Mouse (Mus musculus): Measurements from ENCODE around the gene Gm9887. TPM values are rescaled to one million over a fixed set of nuclear protein-coding genes. Genes with fewer than 3 reads are reported as not detected.

The Gm9887 gene
- polyA plus RNA-seq, 1 experiment from 2014 or later: 0.62 TPM

- no peak for ATAC-seq
- Histone ChIP-seq H3K4me1 (replicated peaks; ENCODE audit: control insufficient read depth, insufficient read depth, low read length) (0 out of 2 replicates have a peak, but pooled peaks cover 2% of the 10 kb centered on the region), H3K9me3 (ENCODE audit: control insufficient read depth, low read length) (no peaks in the 10 kb centered on the region), H3K27ac (ENCODE audit: low read length) (no peak overlapping the region), H3K27me3 (replicated peaks; ENCODE audit: control insufficient read depth, insufficient read depth, low read length) (no peaks in the 10 kb centered on the region), H3K4me2 (ENCODE audit: low read length) (no peak overlapping the region), H3K9ac (replicated peaks; ENCODE audit: low read depth, low read length) (no peak overlapping the region), H3K36me3 (ENCODE audit: control insufficient read depth, insufficient read depth) (no peaks in the 10 kb centered on the region), H3K4me3 (replicated peaks; ENCODE audit: low read length) (no peak overlapping the region)
- WGBS: 83% methylated on average over 3 of the region's 3 CpGs
Measured at GRCm38 (mm10) chr12:69413303-69413702, 41.0 kb upstream of the Gm9887 start.

DNA sequence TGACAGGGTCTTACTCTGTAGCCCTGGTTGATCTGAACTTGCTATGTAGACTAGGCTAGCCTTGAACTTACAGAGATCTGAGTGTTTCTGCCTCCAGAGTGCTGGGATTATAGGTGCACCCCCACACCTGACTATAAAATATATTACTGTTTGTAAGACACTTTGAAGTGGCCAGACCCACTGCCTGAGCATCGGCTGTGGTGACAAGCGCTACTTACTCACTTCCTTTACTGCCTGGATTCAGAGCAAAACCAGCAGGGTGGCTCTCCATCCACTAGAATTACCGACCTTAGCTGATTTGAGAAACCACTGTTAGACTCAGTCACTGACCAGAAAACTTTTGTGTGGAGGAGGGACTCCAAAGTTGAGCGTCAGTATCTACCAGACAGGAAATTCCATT, 39.7 kb upstream of the Gm9887 start:
- no peak overlapping the region for H3K4me2 ChIP-seq (ENCODE audit: low read length)
- no peaks in the 10 kb centered on the region for H3K27me3 ChIP-seq (replicated peaks; ENCODE audit: control insufficient read depth, insufficient read depth, low read length)
- no peak overlapping the region for H3K4me3 ChIP-seq (replicated peaks; ENCODE audit: low read length)
- H3K27ac ChIP-seq (ENCODE audit: low read length): no peak overlapping the region
- no peaks in the 10 kb centered on the region for H3K9me3 ChIP-seq (ENCODE audit: control insufficient read depth, low read length)
- 71% methylated on average over 4 of the region's 4 CpGs for WGBS
- ATAC-seq: no peak
- no peaks in the 10 kb centered on the region for H3K36me3 ChIP-seq (ENCODE audit: control insufficient read depth, insufficient read depth)
- H3K9ac ChIP-seq (replicated peaks; ENCODE audit: low read depth, low read length): no peak overlapping the region
- H3K4me1 ChIP-seq (replicated peaks; ENCODE audit: control insufficient read depth, insufficient read depth, low read length): no peaks in the 10 kb centered on the region

- no peak overlapping the region for H3K27ac ChIP-seq (ENCODE audit: low read length)
- ATAC-seq: no peak
- no peak overlapping the region for H3K9ac ChIP-seq (replicated peaks; ENCODE audit: low read depth, low read length)
- no peaks in the 10 kb centered on the region for H3K4me1 ChIP-seq (replicated peaks; ENCODE audit: control insufficient read depth, insufficient read depth, low read length)
- no peaks in the 10 kb centered on the region for H3K27me3 ChIP-seq (replicated peaks; ENCODE audit: control insufficient read depth, insufficient read depth, low read length)
- no peaks in the 10 kb centered on the region for H3K36me3 ChIP-seq (ENCODE audit: control insufficient read depth, insufficient read depth)
- no peak overlapping the region for H3K4me3 ChIP-seq (replicated peaks; ENCODE audit: low read length)
- no peak overlapping the region for H3K4me2 ChIP-seq (ENCODE audit: low read length)
- 80% methylated on average over 5 of the region's 5 CpGs for WGBS
- no peaks in the 10 kb centered on the region for H3K9me3 ChIP-seq (ENCODE audit: control insufficient read depth, low read length)
Measured at GRCm38 (mm10) chr12:69410767-69411166, 38.5 kb upstream of the Gm9887 start.

DNA sequence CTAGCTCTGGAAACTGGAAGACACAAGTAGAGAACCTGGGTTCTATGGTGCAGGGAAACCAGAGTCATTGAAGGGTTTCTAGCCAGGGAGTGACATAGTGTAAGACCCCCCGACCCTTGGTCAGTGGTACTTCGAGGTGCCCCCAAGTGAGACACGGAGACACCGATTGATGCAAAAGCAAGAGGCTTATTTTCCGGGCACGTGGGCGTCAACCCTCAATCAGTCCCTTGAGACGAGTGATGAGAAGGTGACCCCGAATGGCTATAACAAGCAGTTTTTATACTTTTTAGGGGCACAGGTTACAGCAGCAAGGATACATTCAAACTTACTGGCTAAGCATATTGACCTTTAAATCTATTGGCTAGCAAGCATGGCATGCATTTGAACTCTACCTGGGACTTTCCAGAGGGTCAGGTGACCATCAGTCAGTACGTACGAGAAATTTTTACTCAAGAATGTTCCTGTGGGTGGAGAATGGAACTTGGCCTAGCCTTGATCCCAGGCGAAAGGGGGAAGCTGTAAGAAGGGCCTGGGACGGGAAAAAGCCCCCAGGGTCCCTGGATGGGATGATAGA, 30.4 kb upstream of the Gm9887 start:
- no peak overlapping the region for H3K9ac ChIP-seq (replicated peaks; ENCODE audit: low read depth, low read length)
- no peak overlapping the region for H3K4me2 ChIP-seq (ENCODE audit: low read length)
- ATAC-seq: no peak
- 89% methylated on average over 13 of the region's 13 CpGs for WGBS
- H3K27ac ChIP-seq (ENCODE audit: low read length): no peak overlapping the region
- H3K4me3 ChIP-seq (replicated peaks; ENCODE audit: low read length): no peak overlapping the region
- H3K9me3 ChIP-seq (ENCODE audit: control insufficient read depth, low read length): no peaks in the 10 kb centered on the region
- no peaks in the 10 kb centered on the region for H3K27me3 ChIP-seq (replicated peaks; ENCODE audit: control insufficient read depth, insufficient read depth, low read length)
- 0 out of 2 replicates have a peak, but pooled peaks cover 4% of the 10 kb centered on the region for H3K4me1 ChIP-seq (replicated peaks; ENCODE audit: control insufficient read depth, insufficient read depth, low read length)
- H3K36me3 ChIP-seq (ENCODE audit: control insufficient read depth, insufficient read depth): no peaks in the 10 kb centered on the region

- no peak for ATAC-seq
- Histone ChIP-seq H3K9me3 (ENCODE audit: control insufficient read depth, low read length) (no peaks in the 10 kb centered on the region), H3K9ac (replicated peaks; ENCODE audit: low read depth, low read length) (no peak overlapping the region), H3K4me1 (replicated peaks; ENCODE audit: control insufficient read depth, insufficient read depth, low read length) (0 out of 2 replicates have a peak, but pooled peaks cover 4% of the 10 kb centered on the region), H3K36me3 (ENCODE audit: control insufficient read depth, insufficient read depth) (no peaks in the 10 kb centered on the region), H3K27ac (ENCODE audit: low read length) (no peak overlapping the region), H3K4me2 (ENCODE audit: low read length) (no peak overlapping the region), H3K27me3 (replicated peaks; ENCODE audit: control insufficient read depth, insufficient read depth, low read length) (no peaks in the 10 kb centered on the region), H3K4me3 (replicated peaks; ENCODE audit: low read length) (no peak overlapping the region)
- 64% methylated on average over 9 of the region's 9 CpGs for whole genome bisulfite sequencing
Measured at GRCm38 (mm10) chr12:69402100-69402499, 29.8 kb upstream of the Gm9887 start.

DNA sequence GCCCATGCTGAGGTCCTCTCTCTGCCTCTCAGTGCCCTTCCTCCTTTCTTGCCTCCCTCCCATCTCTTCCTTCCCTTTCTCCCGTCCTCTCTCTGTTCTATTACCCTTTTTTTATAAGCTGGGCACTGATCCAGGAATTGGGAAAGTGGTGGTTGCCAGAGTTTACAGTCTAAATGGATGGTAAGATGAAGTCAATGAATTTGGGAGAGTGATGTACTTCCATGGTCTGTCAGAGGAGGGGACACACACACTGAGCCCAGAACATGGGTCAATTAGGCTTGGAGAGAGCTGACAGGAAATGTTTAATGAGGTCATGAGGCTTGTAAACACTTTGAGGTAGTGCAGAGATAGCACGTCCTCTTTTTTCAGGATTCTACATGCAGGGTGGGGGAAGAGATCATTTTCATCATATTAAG, 28.6 kb upstream of the Gm9887 start:
- Histone ChIP-seq H3K4me3 (replicated peaks; ENCODE audit: low read length) (no peak overlapping the region), H3K9ac (replicated peaks; ENCODE audit: low read depth, low read length) (no peak overlapping the region), H3K27me3 (replicated peaks; ENCODE audit: control insufficient read depth, insufficient read depth, low read length) (no peaks in the 10 kb centered on the region), H3K4me2 (ENCODE audit: low read length) (no peak overlapping the region), H3K36me3 (ENCODE audit: control insufficient read depth, insufficient read depth) (no peaks in the 10 kb centered on the region), H3K27ac (ENCODE audit: low read length) (no peak overlapping the region), H3K9me3 (ENCODE audit: control insufficient read depth, low read length) (no peaks in the 10 kb centered on the region), H3K4me1 (replicated peaks; ENCODE audit: control insufficient read depth, insufficient read depth, low read length) (0 out of 2 replicates have a peak, but pooled peaks cover 4% of the 10 kb centered on the region)
- 28% methylated on average over 2 of the region's 2 CpGs for WGBS
- ATAC-seq: no peak

- H3K27me3 ChIP-seq (replicated peaks; ENCODE audit: control insufficient read depth, insufficient read depth, low read length): no peaks in the 10 kb centered on the region
- WGBS: 83% methylated on average over 4 of the region's 4 CpGs
- no peak overlapping the region for H3K4me2 ChIP-seq (ENCODE audit: low read length)
- no peak overlapping the region for H3K27ac ChIP-seq (ENCODE audit: low read length)
- ATAC-seq: no peak
- no peak overlapping the region for H3K9ac ChIP-seq (replicated peaks; ENCODE audit: low read depth, low read length)
- H3K4me3 ChIP-seq (replicated peaks; ENCODE audit: low read length): no peak overlapping the region
- H3K4me1 ChIP-seq (replicated peaks; ENCODE audit: control insufficient read depth, insufficient read depth, low read length): 0 out of 2 replicates have a peak, but pooled peaks cover 4% of the 10 kb centered on the region
- H3K9me3 ChIP-seq (ENCODE audit: control insufficient read depth, low read length): no peaks in the 10 kb centered on the region
- H3K36me3 ChIP-seq (ENCODE audit: control insufficient read depth, insufficient read depth): no peaks in the 10 kb centered on the region
Measured at GRCm38 (mm10) chr12:69400367-69400766, 28.1 kb upstream of the Gm9887 start.

- no peak overlapping the region for H3K4me2 ChIP-seq (ENCODE audit: low read length)
- H3K9me3 ChIP-seq (ENCODE audit: control insufficient read depth, low read length): no peaks in the 10 kb centered on the region
- no peaks in the 10 kb centered on the region for H3K27me3 ChIP-seq (replicated peaks; ENCODE audit: control insufficient read depth, insufficient read depth, low read length)
- ATAC-seq: no peak
- no peak overlapping the region for H3K4me3 ChIP-seq (replicated peaks; ENCODE audit: low read length)
- WGBS: 67% methylated on average over 6 of the region's 6 CpGs
- no peaks in the 10 kb centered on the region for H3K4me1 ChIP-seq (replicated peaks; ENCODE audit: control insufficient read depth, insufficient read depth, low read length)
- no peak overlapping the region for H3K9ac ChIP-seq (replicated peaks; ENCODE audit: low read depth, low read length)
- H3K27ac ChIP-seq (ENCODE audit: low read length): no peak overlapping the region
- no peaks in the 10 kb centered on the region for H3K36me3 ChIP-seq (ENCODE audit: control insufficient read depth, insufficient read depth)
Measured at GRCm38 (mm10) chr12:69394456-69394855, 22.2 kb upstream of the Gm9887 start.

DNA sequence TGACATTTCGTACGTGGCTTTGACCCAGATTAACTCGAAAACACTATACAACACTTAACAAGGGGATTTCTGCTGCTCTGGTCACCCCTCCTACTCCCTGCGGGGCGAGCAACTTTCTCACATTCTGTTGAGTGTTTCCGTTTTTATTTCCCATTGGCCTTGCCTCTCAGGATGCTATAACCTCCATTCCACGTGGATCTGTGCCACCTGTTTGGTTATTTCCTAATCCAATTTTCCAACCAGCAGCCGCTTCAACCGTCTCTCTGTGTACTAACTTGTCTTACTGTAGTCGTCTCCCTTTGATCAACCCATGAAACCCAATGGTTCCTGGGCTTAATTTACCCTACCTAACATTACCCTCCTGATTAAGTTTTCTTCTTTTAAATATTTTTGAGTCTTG, 20.8 kb upstream of the Gm9887 start:
- 75% methylated on average over 10 of the region's 10 CpGs for WGBS
- Histone ChIP-seq H3K4me3 (replicated peaks; ENCODE audit: low read length) (no peak overlapping the region), H3K27me3 (replicated peaks; ENCODE audit: control insufficient read depth, insufficient read depth, low read length) (no peaks in the 10 kb centered on the region), H3K9me3 (ENCODE audit: control insufficient read depth, low read length) (no peaks in the 10 kb centered on the region), H3K36me3 (ENCODE audit: control insufficient read depth, insufficient read depth) (no peaks in the 10 kb centered on the region), H3K27ac (ENCODE audit: low read length) (no peak overlapping the region), H3K4me2 (ENCODE audit: low read length) (no peak overlapping the region), H3K9ac (replicated peaks; ENCODE audit: low read depth, low read length) (no peak overlapping the region), H3K4me1 (replicated peaks; ENCODE audit: control insufficient read depth, insufficient read depth, low read length) (no peaks in the 10 kb centered on the region)
- ATAC-seq: no peak
